Mouse (Mus musculus) thymus, adult 2 months (tissue): ENCODE results near the gene Fam161a. TPM values are rescaled to one million over a fixed set of nuclear protein-coding genes. Genes with fewer than 3 reads are reported as not detected.

Source experiments
- DNase-seq: peaks from one replicate; pipeline ENCODE4 v3.0.0; 2021
- H3K27ac ChIP-seq: fragments of 200-500 bp; 2 replicates; pipeline ENCODE4 v1.5.1; 2012; ENCODE audit warnings: low read length, control low read depth; ENCODE audit not compliant: control insufficient read depth, insufficient read depth
- H3K27me3 ChIP-seq: fragments of 200-500 bp; 2 replicates; pipeline ENCODE4 v1.6.1; 2012; ENCODE audit warnings: mild to moderate bottlenecking, low read length, moderate library complexity, mixed read lengths; ENCODE audit not compliant: control insufficient read depth, insufficient read depth
- H3K36me3 ChIP-seq: fragments of 200-500 bp; 2 replicates; pipeline ENCODE4 v1.6.1; 2012; ENCODE audit warnings: mild to moderate bottlenecking, low read length, moderate library complexity; ENCODE audit not compliant: control insufficient read depth, insufficient read depth
- H3K4me1 ChIP-seq: fragments of 200-500 bp; replicated peaks from 2 replicates; pipeline ENCODE4 v1.6.1; 2012; ENCODE audit warnings: low read length; ENCODE audit not compliant: control insufficient read depth, insufficient read depth
- H3K4me3 ChIP-seq: fragments of 200-500 bp; 2 replicates; pipeline ENCODE4 v1.5.1; 2012; ENCODE audit warnings: mild to moderate bottlenecking, low read length, control low read depth, moderate library complexity; ENCODE audit not compliant: control insufficient read depth, insufficient read depth
- CTCF ChIP-seq: fragments of 200-500 bp; IDR thresholded peaks from 2 replicates; pipeline ENCODE4 v1.5.1; 2012; ENCODE audit warnings: mild to moderate bottlenecking, control low read depth, low read length, moderate library complexity, borderline replicate concordance; ENCODE audit not compliant: control insufficient read depth, poor library complexity, insufficient read depth; ENCODE audit errors: extremely low read depth
- POLR2A ChIP-seq: fragments of 200-500 bp; IDR thresholded peaks from 2 replicates; pipeline ENCODE4 v1.6.1; 2012; ENCODE audit warnings: mild to moderate bottlenecking, low read length, control low read depth, moderate library complexity; ENCODE audit not compliant: control insufficient read depth, poor library complexity, insufficient read depth; ENCODE audit errors: extremely low read depth
- WGBS: fragments of 180-500 bp; shearing (Covaris S2); methylation state at CpG from one replicate; pipeline ENCODE4 v1.1.7; 2018; 5-methylcytosine and 5-hydroxymethylcytosine counted together
- polyA plus RNA-seq: library from polyadenylated mRNA; depleted of rRNA; stranded (reverse); fragments of >200 nt; gene quantifications from 2 replicates; pipeline ENCODE4 v1.2.3, GENCODE M21; 2012

The Fam161a gene
- polyA plus RNA-seq, 1 experiment, result 0.66 TPM

GRCm38 (mm10) chr11:22981041-22981440 lies 26.3 kb upstream of the Fam161a start:
- TF ChIP-seq CTCF, result no peak
- no peak for TF ChIP-seq POLR2A
- Histone ChIP-seq H3K27ac (no peak overlapping the region), H3K27me3 (no peaks in the 10 kb centered on the region), H3K4me3 (no peak overlapping the region), H3K36me3 (no peaks in the 10 kb centered on the region), H3K4me1 (peaks cover 8% of the 10 kb centered on the region)
- DNase-seq, result no peak
- WGBS, result 39% methylated on average over 4 of the region's 4 CpGs

GRCm38 (mm10) chr11:22981543-22981950 lies 25.8 kb upstream of the Fam161a start:
- Histone ChIP-seq H3K4me3 (peak overlapping the region; percentile 56), H3K36me3 (no peaks in the 10 kb centered on the region), H3K27ac (peak overlapping the region; percentile 66), H3K27me3 (no peaks in the 10 kb centered on the region), H3K4me1 (peaks cover 8% of the 10 kb centered on the region)
- no peak for TF ChIP-seq CTCF
- TF ChIP-seq POLR2A, result no peak
- 4% methylated on average over 12 of the region's 12 CpGs for WGBS
- DNase-seq, result no peak

GRCm38 (mm10) chr11:22981984-22982757 lies 25.2 kb upstream of the Fam161a start, which contains the start of the genes Gm28048 and Commd1:
Gene Gm28048 (minus strand): TSS chr11:22982090.
Gene Commd1 (minus strand): TSS chr11:22982382.
- WGBS, result 4% methylated on average over 42 of the region's 42 CpGs
- DNase-seq, result peak; percentile 96

GRCm38 (mm10) chr11:22982846-22983245 lies 24.5 kb upstream of the Fam161a start:
- Histone ChIP-seq H3K27me3 (no peaks in the 10 kb centered on the region), H3K36me3 (no peaks in the 10 kb centered on the region), H3K4me3 (no peak overlapping the region), H3K4me1 (peaks cover 8% of the 10 kb centered on the region), H3K27ac (no peak overlapping the region)
- no peak for TF ChIP-seq CTCF
- no peak for TF ChIP-seq POLR2A
- no peak for DNase-seq
- 93% methylated on average over 6 of the region's 6 CpGs for WGBS

More at GRCm38 (mm10) chr11:22981984-22982757, 25.2 kb upstream of the Fam161a start, which contains the start of the genes Gm28048 and Commd1:
- no peaks in the 10 kb centered on the region for H3K36me3 ChIP-seq
- H3K27ac ChIP-seq, result peak within 1 kb of the TSS; percentile 66
- H3K4me3 ChIP-seq, result peak within 1 kb of the TSS; percentile 56
- TF ChIP-seq POLR2A (peak; percentile 82), CTCF (peak; percentile 73)
- H3K4me1 ChIP-seq, result peaks cover 8% of the 10 kb centered on the region
- H3K27me3 ChIP-seq, result no peaks in the 10 kb centered on the region

- Histone ChIP-seq H3K27me3 (no peaks in the 10 kb centered on the region), H3K27ac (no peak overlapping the region), H3K4me3 (no peak overlapping the region), H3K4me1 (peaks cover 8% of the 10 kb centered on the region), H3K36me3 (no peaks in the 10 kb centered on the region)
- no peak for TF ChIP-seq POLR2A
- no peak for TF ChIP-seq CTCF
- WGBS, result 91% methylated on average over 3 of the region's 3 CpGs
- DNase-seq, result no peak
Observed at GRCm38 (mm10) chr11:22985510-22985909, 21.8 kb upstream of the Fam161a start.

GRCm38 (mm10) chr11:22987357-22987756 lies 20.0 kb upstream of the Fam161a start:
- peak; percentile 44 for DNase-seq
- Histone ChIP-seq H3K27me3 (no peaks in the 10 kb centered on the region), H3K36me3 (no peaks in the 10 kb centered on the region), H3K4me1 (peaks cover 7% of the 10 kb centered on the region), H3K4me3 (no peak overlapping the region), H3K27ac (no peak overlapping the region)
- WGBS, result 55% methylated on average over 2 of the region's 2 CpGs
- TF ChIP-seq POLR2A (no peak), CTCF (no peak)
